Mouse (Mus musculus) retina, adult 2 months (tissue): ENCODE results near the gene Gpr183.

ENCODE experiments used
- DNase-seq: peaks from one replicate; pipeline ENCODE4 v3.0.0-alpha.2; 2012; ENCODE audit warnings: low read depth, low spot score

The Gpr183 gene

GRCm38 (mm10) chr14:121987691-121988090 is 22.7 kb upstream of the Gpr183 start:
- no peak for DNase-seq

DNA sequence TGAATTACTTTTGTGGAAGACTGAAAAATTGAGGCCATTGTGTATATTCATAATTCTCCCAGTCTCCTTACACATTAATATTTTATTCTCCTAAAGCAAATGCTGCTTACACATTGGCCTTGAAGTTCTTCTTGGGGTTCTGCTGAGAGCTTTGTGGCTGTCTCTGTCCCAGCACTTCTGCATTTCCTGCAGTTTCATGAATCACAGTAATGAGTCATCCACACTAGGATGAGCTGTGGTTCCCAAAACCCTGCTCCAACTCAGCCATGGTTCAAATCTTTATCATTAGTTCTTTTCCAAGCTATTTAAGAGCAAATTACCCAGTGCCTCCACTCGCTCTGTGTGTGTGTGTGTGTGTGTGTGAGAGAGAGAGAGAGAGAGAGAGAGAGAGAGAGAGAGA is 22.3 kb upstream of the Gpr183 start:
- no peak for DNase-seq

GRCm38 (mm10) chr14:121986028-121986427 is 21.0 kb upstream of the Gpr183 start:
- DNase-seq: no peak

DNA sequence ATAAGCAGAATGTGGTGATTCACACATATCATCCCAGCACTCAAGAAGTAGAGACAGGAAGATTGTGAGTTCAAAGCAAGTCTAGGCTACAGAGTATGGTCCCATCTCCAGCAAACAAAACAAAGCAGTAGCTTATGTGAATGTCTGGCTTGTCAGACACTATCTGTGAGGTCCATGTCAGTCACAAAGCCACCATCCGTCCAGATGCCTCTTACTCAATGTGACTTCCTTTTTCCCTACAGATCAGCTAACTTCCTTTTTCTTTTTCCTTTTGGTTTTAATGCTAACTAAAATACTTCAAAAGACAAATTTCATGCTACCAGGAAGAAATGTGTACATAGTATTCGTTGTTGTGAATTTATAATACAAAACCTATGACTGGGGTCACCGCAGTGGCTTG is 20.5 kb upstream of the Gpr183 start:
- DNase-seq: no peak

GRCm38 (mm10) chr14:121983009-121983933 is 18.3 kb upstream of the Gpr183 start:
- DNase-seq: no peak

GRCm38 (mm10) chr14:121981531-121981930 is 16.5 kb upstream of the Gpr183 start:
- DNase-seq: no peak

DNA sequence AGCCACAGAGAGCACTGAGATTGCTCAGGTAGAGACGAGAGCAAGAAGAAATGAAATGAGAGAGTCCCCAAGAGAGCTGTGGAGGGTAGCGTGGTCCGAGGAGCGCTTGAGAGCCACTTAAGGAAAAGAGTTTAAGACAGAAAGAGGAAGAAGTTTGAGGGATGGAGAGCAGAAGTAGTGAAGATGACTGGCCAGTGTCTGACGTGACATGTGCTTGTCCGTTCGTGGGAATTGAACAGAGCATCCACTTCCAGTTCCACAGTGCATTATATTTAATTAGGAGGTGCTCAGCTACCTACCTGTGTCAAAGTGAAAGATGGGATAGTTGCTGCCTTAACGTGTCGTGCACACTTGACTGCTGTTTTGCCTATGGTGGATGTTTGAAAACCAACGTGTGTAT is 8.1 kb upstream of the Gpr183 start:
- no peak for DNase-seq

DNA sequence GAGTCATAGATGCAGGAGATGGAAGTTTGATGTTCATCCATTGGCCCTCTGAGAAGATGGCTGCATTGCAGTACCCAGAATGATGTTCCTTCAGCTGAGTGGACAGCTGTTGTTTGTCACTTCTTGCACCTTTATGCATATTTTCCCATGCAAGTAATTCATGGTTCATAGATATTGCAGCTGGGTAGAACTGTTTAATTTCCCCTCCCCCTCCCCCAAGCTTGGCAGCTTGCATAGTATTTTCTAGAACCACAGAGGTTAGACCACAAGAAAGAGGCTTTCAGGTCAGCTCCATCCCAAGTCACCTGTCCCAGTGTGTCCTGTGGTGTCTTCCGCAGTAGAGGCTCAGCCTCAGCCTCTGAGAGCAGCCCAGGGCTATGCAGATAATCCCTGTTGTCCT is 5.4 kb upstream of the Gpr183 start:
- no peak for DNase-seq

GRCm38 (mm10) chr14:121967095-121967494 is 2.1 kb upstream of the Gpr183 start:
- no peak for DNase-seq

- no peak for DNase-seq
Observed at GRCm38 (mm10) chr14:121965461-121965860, 466 bp upstream of the Gpr183 start.

DNA sequence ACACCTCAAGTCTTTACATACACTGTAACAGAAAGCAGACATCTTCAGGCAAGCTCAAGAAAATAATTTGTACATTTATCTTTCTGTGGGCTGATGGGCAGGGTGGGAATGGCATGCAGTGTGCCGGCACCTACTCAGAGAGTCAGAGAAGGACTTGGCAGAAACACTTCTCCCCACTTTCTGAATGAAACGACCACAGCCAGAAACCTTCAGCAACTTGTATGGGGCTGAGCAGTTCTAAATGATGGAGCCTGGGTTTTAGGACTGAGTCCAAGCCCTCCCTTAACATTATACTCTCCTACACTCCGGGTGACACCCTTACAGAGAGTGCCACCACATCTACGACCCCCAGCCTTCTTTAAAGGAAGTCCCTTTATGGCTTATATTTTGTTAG is 1.1 kb downstream of the Gpr183 start:
- DNase-seq: no peak

DNA sequence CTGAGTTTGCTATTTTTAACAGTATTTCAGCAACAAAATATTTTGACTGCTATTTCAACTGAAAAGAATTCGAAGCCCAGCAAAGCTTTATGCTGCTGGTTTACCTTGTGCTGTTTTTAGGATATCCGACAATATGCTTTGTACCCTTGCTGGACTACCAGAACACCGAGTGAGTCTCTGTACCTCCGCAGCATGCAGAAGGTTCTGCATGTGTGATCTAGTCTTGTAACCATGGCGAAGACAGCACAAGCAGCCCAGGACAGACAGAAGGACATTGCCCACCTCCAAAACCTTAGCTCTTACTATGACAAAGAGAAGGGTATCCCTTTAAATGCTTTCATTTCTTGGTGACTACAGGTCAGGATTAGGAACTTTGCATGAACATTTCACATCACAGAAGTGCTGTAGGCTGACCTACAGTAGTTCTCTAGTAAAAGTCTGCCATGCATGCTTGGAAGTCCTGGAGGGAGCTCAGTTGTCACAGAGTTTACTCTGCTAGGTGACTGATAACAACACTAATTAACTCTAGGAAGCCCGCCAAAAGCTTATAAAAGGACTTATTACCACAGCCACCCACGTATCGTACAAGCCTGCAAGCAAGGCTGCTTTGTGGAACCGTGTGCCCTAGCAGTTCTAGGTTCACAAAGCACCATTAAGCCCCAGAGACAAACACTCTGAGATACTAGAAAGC is 1.6 kb downstream of the Gpr183 start:
- no peak for DNase-seq

GRCm38 (mm10) chr14:121962128-121962890 is 2.7 kb downstream of the Gpr183 start:
- DNase-seq: no peak

DNA sequence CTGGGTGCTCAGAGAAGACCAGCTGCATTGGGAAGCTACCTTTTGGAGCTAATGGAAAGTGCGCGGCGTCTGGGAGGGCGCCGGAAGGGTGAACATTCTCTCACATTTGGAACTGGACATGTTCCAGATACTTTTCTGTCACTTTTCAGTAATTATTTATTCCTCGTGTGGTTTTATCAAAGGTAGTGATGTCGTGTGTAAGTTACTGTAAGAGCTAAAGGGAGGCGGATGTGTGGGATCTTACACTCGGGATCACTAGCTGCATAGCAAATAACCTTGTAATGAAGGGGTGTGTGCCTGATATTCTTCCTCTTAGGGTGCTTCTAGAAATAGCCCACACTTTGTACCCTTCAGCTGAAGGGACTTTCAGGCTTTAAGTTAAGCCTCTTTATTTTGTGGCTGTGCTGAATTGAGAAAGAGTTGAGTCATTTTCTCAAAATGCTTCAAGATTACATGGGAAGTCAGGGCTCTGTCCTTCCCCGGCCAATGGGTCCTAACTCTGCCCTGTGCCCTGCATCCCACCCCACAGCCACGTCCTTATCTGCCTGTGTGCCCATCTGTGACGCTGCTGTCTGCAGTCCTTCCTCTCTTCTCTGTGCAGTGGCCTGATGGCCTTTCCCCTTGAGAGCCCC is 3.4 kb downstream of the Gpr183 start:
- no peak for DNase-seq

- DNase-seq: no peak
Observed at GRCm38 (mm10) chr14:121960997-121961396, 4.0 kb downstream of the Gpr183 start.

DNA sequence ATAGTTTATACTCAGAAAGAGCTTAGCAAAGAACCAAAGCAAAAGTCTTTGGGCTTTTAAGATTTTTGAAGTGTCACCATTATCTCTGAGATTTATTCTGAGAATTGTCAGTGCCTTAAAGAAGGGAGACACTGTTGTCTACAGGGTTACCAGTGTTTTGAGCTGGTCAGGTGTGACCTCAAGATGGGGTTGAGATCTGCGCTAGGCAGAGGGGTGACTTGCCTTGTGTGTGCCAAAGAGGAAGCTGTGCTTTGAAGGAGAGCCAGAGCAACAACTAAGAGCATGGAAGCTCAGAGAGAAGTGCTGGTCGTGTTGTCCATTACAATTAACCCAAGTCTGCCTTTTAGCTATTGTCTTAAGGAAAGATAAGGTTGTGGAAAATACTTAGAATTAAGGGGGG is 4.5 kb downstream of the Gpr183 start:
- DNase-seq: no peak

DNA sequence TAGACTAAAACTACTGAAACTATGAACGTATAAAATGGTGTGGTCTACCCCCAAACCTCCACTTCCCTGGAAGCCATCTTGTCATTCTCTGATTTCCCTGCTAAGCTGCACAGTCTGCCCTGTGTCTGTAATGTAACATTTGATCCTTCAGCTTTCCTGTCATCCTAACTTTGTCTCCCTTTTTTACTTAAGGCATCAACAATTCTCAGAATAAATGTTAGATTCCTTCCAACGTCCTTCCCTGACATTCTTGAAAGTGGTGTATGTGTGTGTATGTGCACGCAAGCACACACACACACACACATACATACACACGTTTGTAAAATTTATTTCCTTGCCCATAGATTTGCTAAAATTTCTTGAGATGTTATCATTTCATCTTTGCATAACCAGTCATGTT is 5.0 kb downstream of the Gpr183 start:
- DNase-seq: no peak

- no peak for DNase-seq
Observed at GRCm38 (mm10) chr14:121959538-121959980, 5.4 kb downstream of the Gpr183 start.

DNA sequence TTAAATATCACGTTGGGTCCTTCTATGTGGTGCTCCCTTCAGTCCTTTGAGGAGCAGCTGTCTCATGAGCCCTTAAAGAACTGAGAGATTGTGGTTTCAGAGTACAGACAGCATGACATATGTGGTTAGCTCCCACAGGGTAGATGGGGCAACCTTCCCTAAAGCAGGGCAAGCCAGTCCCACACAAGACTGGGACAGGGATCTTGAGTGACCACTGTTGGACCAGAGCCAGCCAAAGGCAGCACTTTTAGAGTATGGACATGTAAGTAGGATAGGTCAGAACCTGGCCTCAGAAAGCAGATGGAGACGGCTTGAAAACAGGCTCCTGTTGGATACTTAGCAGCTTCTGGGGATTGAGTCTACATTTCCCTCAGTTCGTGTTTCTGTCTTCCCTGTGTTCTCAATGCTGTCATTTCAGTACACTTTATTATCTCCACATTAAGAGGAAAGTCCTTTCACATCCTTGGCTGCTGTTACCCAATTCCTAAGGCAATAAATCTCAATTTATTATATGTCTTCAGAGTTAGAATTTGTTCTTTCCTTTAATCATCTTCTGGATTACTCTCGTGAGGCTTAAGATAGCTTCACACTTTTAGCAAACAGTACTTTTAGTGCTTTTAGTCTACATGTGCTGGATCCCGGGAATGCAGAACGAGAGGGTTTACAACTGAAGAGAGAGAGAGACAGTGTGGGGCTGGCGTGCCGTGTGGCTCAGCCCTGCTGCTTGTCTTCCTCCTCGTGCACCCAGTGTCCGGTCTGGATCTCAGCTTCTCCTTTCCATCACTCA is 6.1 kb downstream of the Gpr183 start:
- DNase-seq: no peak

DNA sequence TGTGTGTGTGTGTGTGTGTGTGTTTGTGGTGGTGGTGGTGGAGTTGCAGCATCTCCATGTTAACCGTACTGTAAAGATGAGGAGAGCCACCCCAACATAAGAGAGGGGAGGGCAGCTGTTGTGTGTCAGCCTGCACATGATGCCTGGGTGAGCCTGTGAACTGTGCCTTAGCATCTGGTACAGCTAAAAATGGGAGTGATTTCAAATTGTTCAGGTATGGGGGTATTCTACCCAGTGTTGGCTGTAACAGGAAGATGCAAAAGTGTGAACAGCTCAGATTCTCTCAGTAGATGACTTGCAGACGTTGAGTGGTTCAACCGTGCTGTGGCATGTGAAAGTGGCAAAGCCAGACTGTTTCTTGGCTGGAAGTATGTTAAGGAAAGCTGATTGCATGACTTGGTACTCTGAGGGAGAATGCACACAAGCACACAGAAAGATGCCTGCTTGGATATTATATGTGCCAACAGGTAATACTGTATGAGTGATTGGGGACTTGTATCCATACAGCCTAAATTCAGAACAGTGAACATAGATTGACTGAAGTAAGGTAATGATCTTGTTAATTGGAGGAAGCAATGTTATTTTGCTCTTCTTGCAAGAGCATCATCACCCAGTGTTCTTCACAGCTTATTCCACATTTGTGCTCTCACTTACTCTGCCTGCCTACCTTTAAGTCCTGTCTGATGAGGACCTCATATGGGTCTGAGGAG is 6.8 kb downstream of the Gpr183 start:
- DNase-seq: no peak
